8 mouse cellular contexts compared by ENCODE assay signal in genomic region chr1:7543492-7543891, GRCm38 (mm10).
DNase-seq lines count a peak whose midpoint lies in the region; ATAC-seq and TF ChIP-seq lines count a peak whose summit lies in the region.

No protein-coding gene starts in this region.

- H3K27ac ChIP-seq in lung, embryonic 14.5 days (ENCODE audit: low read depth), result no peak overlapping the region
- no peak overlapping the region for H3K27ac ChIP-seq in hindbrain, embryonic 15.5 days (replicated peaks)
- no peak overlapping the region for H3K27ac ChIP-seq in stomach, embryonic 16.5 days (ENCODE audit: low read length)

- TF ChIP-seq POLR2A in lung, adult 2 months (IDR thresholded peaks at IDR 0.05; ENCODE audit: borderline replicate concordance, extremely low read depth, low read depth, low read length), result no peak

- no peak overlapping the region for H3K4me2 ChIP-seq in lung, embryonic 14.5 days
- no peak overlapping the region for H3K4me2 ChIP-seq in hindbrain, embryonic 15.5 days
- no peak overlapping the region for H3K4me2 ChIP-seq in stomach, embryonic 16.5 days (ENCODE audit: low read depth, low read length)

- no peak overlapping the region for H3K4me3 ChIP-seq in lung, embryonic 14.5 days (ENCODE audit: low read depth, low read length)
- H3K4me3 ChIP-seq in lung, adult 2 months (replicated peaks; ENCODE audit: extremely low read depth, low read depth, low read length), result no peak overlapping the region
- H3K4me3 ChIP-seq in hindbrain, embryonic 15.5 days, result no peak overlapping the region
- no peak overlapping the region for H3K4me3 ChIP-seq in stomach, embryonic 16.5 days (replicated peaks; ENCODE audit: low read length)

- peak; percentile 56 for TF ChIP-seq CTCF in lung, embryonic 14.5 days (IDR thresholded peaks at IDR 0.05; ENCODE audit: low read depth)
- no peak for TF ChIP-seq CTCF in lung, adult 2 months (IDR thresholded peaks at IDR 0.05; ENCODE audit: insufficient read depth, low read length)

- H3K36me3 ChIP-seq in lung, embryonic 14.5 days (ENCODE audit: insufficient read depth), result no peaks in the 10 kb centered on the region
- H3K36me3 ChIP-seq in hindbrain, embryonic 15.5 days, result no peaks in the 10 kb centered on the region
- H3K36me3 ChIP-seq in stomach, embryonic 16.5 days (ENCODE audit: control insufficient read depth, insufficient read depth, low read length), result no peaks in the 10 kb centered on the region

- H3K9me3 ChIP-seq in lung, embryonic 14.5 days (ENCODE audit: low read depth, low read length), result no peaks in the 10 kb centered on the region
- no peaks in the 10 kb centered on the region for H3K9me3 ChIP-seq in hindbrain, embryonic 15.5 days
- H3K9me3 ChIP-seq in stomach, embryonic 16.5 days (replicated peaks; ENCODE audit: control insufficient read depth, low read length), result no peaks in the 10 kb centered on the region

- DNase-seq in adrenal gland, postnatal 14 days, result peak; percentile 12
- no peak for DNase-seq in adrenal gland, adult 2 months
- DNase-seq in lung, embryonic 14.5 days, result peak; percentile 52
- no peak for DNase-seq in lung, adult 2 months
- DNase-seq in c-Kit-positive CD71-positive TER-119-positive erythroid progenitor cells, embryonic 14.5 days (ENCODE audit: low spot score), result no peak
- DNase-seq in thymus, adult 18-20 months, result no peak

- no peaks in the 10 kb centered on the region for H3K4me1 ChIP-seq in lung, embryonic 14.5 days (ENCODE audit: insufficient read depth)
- no peaks in the 10 kb centered on the region for H3K4me1 ChIP-seq in lung, adult 2 months (ENCODE audit: control insufficient read depth, insufficient read depth, low read length)
- H3K4me1 ChIP-seq in hindbrain, embryonic 15.5 days (replicated peaks), result no peaks in the 10 kb centered on the region
- H3K4me1 ChIP-seq in stomach, embryonic 16.5 days (ENCODE audit: control insufficient read depth, insufficient read depth, low read length), result no peaks in the 10 kb centered on the region

- WGBS in lung, embryonic 14.5 days, result 21% methylated on average over 2 of the region's 2 CpGs
- WGBS in lung, adult 2 months, result 11% methylated on average over 2 of the region's 2 CpGs
- WGBS in hindbrain, embryonic 15.5 days, result 40% methylated on average over 2 of the region's 2 CpGs
- 21% methylated on average over 2 of the region's 2 CpGs for WGBS in stomach, embryonic 16.5 days

- no peak; the same call in 1 of the 2 replicates for ATAC-seq in lung, embryonic 14.5 days (ENCODE audit: insufficient read depth)
- ATAC-seq in hindbrain, embryonic 15.5 days (ENCODE audit: low FRiP score, low read depth), result peak; percentile 69; the same call in 1 of the 2 replicates
- 0 out of 2 replicates have a peak, but pooled peaks have one; percentile 62 for ATAC-seq in stomach, embryonic 16.5 days (ENCODE audit: insufficient read depth, low FRiP score)

- H3K27me3 ChIP-seq in lung, embryonic 14.5 days (ENCODE audit: insufficient read depth, low read length), result no peaks in the 10 kb centered on the region
- H3K27me3 ChIP-seq in hindbrain, embryonic 15.5 days, result no peaks in the 10 kb centered on the region
- no peaks in the 10 kb centered on the region for H3K27me3 ChIP-seq in stomach, embryonic 16.5 days (ENCODE audit: control insufficient read depth, insufficient read depth, low read length)

- no peak overlapping the region for H3K9ac ChIP-seq in lung, embryonic 14.5 days
- no peak overlapping the region for H3K9ac ChIP-seq in hindbrain, embryonic 15.5 days
- no peak overlapping the region for H3K9ac ChIP-seq in stomach, embryonic 16.5 days (ENCODE audit: low read length)

Comparison
In these comparisons a context has a peak if more than half of its experiments do, and no peak if none do; other contexts are left out.
1. DNase-seq: peak in adrenal gland, postnatal 14 days (single experiment) and lung, embryonic 14.5 days (single experiment); none in adrenal gland, adult 2 months (single experiment), lung, adult 2 months (single experiment), c-Kit-positive CD71-positive TER-119-positive erythroid progenitor cells, embryonic 14.5 days (single experiment) and thymus, adult 18-20 months (0 of 2).